Mouse (Mus musculus): ENCODE data around the gene Afm.

The Afm gene

DNA sequence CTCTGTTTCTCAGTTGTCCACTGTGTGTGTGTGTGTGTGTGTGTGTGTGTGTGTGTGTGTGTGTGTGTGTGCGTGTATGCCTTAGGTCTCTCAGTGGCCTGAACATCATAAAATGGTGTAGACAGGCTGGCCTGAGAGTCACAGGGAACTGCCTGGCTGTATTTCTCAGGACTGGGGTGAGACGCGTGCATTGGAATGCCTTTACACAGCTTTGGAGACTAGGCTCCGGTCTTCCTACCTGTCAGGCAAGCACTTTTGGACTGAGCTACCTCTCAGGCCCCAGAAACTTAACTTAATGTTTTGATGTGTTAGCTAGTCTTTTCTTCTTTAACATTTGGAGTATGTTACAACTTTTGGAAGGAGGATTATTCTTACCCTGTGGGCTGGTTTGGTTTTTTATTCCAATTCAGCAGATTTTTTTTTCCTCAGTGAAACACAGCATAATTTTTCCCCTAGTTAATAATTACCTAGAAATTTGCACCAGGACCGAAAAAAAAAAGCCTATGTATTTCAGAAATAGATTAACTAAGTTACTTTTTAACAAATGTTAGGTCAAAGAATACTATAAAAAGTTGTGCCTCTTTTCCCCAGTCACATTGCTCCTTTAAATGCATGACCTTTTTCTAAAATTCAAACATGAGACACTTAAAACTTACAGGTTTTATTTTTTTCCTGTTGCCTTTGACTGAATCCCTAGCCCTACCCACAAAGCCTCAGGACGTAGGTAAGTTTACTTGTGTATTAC is at the start of gene Afm:
Gene Afm (plus strand): TSS at position 577 of the 745 bp plus-strand sequence.
- no peak for DNase-seq (ENCODE audit: extremely low spot score, low read depth, low spot score)

DNA sequence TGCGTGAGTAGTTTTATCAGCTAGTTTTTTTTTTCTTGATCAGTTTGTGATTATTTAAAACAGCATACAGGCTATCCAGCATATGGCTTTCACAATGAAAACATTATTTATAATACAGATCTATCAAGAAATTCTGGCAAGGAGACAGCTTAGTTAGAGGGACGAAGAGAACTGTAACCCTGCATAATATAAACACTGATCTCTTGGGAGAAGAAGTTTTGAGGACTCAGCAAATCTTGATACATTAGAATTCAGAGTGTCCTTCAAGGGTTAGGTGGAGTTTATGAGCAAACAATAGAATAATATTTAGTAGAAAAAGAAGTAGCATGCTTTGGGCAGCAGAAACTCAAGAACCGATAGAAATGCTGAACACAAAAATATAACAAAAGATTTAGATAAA is 47.9 kb upstream of the Afm start:
- no peak for DNase-seq (ENCODE audit: extremely low spot score, low read depth, low spot score)

DNA sequence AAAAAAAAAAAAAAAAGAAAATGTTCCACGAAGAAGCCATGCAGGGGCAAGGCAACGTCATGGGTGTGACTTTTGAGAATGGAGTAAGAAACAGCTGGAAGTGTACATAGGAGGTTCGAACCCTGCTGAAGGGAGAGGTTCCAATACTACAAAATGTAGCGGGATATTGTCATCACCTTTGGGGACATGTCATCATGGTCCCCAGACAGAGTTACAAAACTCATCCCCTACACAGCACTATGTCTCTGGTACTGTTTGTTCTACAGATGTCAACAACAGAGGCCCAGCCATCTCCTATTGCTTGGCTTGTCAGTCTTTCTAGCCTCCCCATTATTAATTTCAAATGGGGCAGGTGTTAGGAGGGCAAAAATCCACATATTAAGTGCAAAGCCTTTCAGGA is 44.8 kb upstream of the Afm start:
- DNase-seq (ENCODE audit: extremely low spot score, low read depth, low spot score), result no peak

DNA sequence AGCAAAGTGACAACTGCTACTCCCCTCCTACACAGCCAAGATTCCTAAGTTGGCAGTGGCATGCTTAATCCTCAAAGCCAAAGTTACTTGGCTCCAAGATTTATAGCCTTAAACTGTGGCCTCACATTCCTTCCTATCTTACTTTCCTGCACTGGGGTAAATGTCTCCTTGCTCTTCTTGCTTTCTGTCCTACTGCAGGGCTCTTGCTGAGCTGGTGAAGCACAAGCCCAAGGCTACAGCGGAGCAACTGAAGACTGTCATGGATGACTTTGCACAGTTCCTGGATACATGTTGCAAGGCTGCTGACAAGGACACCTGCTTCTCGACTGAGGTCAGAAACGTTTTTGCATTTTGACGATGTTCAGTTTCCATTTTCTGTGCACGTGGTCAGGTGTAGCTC is 44.4 kb upstream of the Afm start:
- no peak for DNase-seq (ENCODE audit: extremely low spot score, low read depth, low spot score)

DNA sequence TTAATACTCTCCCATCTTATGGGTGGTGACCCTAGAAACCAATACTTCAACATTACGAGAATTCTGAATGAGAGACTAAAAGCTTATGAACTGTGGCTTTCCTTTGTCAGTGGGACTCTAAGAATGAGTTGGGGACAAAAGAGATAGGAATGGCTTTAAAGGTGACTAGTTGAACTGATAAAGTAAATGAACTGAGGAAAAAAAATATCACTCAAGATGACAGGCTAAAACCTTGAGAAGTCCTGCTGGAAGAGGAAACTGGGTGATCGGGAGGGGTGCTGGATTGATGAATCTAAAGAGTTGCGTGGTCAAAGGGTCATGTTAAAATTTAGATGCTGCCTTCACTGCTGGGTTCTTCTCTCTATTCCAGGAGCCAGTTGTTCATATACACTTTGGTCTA is 42.0 kb upstream of the Afm start:
- DNase-seq (ENCODE audit: extremely low spot score, low read depth, low spot score), result no peak

DNA sequence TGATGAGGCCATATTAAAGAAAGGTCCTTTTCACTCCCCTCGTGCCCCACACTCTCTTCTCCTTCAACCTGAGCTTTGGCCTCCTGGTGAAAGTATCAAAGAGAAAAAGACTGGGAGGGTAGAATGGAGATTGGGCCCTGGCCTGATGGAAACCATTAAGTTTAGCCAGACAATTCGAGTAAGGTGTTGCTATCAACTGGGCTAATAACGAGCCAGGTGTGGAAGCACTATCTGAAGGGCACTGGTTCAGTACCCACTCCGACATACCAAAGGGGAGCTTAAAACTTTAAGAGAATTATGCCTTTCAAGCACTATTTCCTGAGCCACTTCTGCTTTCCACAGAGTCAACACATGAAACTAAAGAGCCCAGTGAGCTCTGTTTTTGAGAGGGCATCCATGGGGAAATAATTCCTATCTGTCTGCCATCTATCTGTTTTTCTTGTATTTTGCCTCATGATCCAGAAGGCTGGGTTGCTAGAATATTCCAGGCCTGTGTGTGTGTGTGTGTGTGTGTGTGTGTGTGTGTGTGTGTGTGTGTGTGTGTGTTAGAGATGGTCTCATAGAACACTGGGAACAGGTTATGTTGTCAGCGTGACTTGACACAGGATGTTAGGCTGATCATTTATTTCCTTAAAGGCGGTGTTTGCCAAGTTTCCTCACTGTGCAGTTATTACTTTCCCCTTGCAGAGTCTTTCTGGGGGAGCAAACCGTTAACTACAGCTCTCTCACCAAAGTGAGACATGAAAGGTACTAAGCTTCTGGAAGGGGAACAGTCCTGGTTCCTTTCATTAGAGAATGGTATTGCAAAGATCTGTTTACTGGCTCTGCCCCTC is 41.2 kb upstream of the Afm start:
- DNase-seq (ENCODE audit: extremely low spot score, low read depth, low spot score), result no peak

DNA sequence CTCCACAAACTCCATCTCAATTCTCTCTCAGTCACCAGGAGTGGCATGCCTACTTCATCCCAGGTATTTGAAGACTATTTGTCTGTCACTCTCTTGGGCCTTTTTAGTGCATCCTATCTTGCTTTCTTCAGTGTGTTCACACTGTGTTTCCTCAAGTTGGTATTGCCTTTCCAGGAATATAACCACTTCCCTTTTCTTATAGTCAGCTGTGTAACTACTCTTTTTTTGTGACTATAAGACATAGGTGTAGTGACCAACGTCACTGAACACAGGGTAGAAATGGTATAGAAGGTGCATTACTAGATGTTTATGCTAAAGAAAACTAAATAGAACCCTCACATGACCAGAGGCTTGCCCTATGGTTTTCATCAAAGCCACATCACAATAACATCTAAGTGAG is 39.8 kb upstream of the Afm start:
- DNase-seq (ENCODE audit: extremely low spot score, low read depth, low spot score), result no peak

DNA sequence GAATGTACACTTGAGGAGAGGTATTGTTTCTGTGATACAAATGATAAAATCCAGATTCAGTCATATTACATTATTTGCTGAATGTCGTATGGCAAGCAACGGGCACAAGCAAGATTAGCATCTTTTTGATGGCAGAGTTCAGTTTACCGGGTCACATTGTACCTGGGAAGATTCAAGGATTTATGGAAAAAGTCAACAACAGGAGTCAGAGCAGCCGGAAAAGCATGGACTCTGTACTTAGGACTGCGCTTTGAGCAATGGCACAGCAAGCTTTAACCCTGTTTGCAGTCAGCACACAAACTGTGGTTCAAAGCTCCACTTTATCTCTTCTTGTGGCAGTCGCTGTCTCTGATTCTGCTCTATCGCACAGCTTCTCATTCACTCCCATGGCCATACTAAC is 33.1 kb upstream of the Afm start:
- no peak for DNase-seq (ENCODE audit: extremely low spot score, low read depth, low spot score)

DNA sequence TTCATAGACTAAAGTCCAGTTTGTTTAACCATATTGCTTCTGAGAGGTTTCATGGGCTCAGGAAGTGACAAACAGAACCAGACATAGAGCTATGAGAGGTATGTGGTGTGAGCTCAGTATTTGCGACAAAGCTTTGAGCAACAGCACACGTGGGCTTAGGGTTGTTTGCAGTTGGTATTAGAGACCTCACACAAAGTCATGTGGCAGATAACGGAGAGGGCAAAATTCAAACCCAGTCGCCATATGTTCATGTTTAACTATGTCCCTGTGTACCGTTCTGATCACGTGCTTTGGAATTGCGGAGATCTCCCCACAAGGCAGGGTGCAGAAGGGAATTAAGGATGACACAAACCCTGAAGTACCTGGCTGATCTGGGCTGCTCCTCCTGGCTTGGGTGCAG is 30.4 kb upstream of the Afm start:
- no peak for DNase-seq (ENCODE audit: extremely low spot score, low read depth, low spot score)

DNA sequence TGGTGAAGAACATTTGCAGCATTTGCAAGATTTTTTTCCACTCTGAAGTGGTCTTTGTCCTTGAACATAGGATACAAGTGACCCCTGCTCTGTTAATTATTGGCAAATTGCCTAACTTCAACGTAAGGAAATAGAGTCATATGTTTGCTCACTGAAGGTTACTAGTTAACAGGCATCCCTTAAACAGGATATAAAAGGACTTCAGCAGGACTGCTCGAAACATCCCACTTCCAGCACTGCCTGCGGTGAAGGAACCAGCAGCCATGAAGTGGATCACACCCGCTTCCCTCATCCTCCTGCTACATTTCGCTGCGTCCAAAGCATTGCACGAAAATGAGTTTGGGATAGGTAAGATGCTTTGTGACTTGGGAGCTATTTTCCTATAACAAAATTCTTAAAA is 28.2 kb upstream of the Afm start, which contains the start of gene Afp:
Gene Afp (plus strand): TSS at position 220 of the 400 bp plus-strand sequence.
- no peak for DNase-seq (ENCODE audit: extremely low spot score, low read depth, low spot score)

DNA sequence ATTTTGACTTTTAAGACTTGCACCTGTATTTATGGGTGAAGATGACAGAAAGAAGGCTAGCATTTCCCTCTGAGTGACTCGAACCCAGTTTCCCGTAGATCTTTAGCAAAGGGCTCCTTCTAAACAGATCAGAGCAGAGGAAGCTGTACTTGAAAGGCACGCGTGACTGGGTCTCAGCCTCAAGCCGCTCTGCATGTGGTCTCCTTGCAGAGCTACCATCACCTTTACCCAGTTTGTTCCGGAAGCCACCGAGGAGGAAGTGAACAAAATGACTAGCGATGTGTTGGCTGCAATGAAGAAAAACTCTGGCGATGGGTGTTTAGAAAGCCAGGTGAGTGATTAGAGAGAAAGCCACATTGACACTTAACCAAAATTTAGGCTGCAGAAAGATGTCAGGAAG is 26.3 kb upstream of the Afm start:
- no peak for DNase-seq (ENCODE audit: extremely low spot score, low read depth, low spot score)

DNA sequence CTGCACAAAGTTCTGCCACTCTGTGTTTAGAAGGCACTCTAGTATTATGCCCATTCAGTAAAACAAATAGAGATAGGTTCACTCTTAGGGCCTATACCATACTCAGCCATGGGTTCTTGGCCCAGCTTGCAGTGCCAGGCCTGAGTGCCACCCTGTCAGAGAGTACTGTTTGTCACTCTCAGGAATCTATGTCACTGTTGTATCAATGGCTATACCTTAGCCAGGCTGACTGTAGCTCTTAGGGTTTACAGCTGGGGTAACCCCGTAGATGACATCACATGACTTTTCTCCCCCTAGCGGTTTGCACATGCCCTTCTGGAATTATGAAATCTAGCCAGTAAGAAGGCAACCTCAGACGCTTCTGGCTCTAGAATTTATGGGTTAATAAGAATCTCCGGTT is 24.4 kb upstream of the Afm start:
- no peak for DNase-seq (ENCODE audit: extremely low spot score, low read depth, low spot score)

DNA sequence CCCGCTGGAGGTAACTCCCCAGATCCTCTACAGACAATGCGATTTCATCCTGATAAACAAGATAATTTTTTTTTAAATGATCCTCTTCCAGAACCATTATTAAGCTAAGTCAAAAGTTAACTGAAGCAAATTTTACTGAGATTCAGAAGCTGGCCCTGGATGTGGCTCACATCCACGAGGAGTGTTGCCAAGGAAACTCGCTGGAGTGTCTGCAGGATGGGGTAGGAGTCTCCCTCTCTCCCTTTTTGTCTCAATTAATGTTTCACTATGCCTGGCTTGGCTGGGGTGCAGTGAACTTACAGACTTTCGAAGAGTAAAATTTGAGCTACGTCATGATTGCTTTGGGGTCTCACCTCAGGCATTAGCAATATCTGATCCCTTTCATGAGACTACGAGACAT is 19.2 kb upstream of the Afm start:
- DNase-seq (ENCODE audit: extremely low spot score, low read depth, low spot score), result no peak

DNA sequence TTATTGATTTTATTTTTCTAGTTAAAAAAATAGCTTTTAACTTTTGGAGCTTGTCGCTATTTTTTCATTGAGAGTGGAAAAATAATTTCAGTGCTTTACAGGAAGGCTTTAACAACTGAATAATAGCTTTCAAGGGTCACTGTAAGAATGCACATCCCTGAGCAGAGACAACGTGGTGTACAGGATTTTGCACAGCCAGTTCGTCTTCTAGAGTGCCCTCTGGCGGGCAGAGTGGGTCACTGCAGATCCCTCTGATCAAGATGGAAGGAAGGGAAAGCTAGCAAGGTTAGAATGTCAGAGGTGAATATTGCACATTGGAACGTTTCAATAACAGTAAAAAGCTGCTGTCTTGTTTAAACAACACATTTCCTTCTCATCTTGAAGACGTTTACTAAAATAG is 18.0 kb upstream of the Afm start:
- peak; percentile 44 for DNase-seq (ENCODE audit: extremely low spot score, low read depth, low spot score)

DNA sequence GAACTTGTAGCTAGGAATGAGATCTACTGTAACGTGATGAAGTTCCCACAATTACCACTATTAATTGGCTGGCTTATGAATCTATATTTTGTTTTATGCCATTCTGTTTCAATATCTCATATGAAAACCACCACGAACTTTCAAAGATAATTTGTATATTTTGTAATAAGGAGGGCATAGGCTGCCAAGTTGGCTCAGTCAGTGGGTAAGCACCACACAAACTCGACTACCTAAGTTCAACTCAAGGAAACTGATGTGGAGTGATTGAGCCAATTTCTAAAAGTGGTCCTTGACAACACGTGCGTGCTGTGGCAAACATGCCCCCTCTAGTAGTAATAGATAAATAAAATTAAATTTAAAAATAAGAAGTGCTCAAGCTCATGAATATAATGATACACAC is 17.0 kb upstream of the Afm start:
- DNase-seq (ENCODE audit: extremely low spot score, low read depth, low spot score), result no peak

DNA sequence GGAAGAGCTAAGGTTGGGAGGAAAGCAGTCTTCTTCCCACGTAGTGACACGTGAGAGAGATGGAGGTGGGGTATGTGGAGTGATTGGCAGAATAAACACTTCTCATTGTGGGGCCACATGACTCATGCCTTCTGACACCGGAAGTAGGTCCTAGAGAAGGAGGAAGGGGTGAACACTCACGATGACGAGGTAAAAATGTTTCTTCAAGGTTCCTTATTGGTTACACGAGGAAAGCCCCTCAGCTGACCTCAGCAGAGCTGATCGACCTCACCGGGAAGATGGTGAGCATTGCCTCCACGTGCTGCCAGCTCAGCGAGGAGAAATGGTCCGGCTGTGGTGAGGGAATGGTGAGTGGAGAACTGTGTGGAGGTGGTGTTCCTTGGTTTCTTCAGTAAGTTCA is 14.0 kb upstream of the Afm start:
- DNase-seq (ENCODE audit: extremely low spot score, low read depth, low spot score), result no peak

DNA sequence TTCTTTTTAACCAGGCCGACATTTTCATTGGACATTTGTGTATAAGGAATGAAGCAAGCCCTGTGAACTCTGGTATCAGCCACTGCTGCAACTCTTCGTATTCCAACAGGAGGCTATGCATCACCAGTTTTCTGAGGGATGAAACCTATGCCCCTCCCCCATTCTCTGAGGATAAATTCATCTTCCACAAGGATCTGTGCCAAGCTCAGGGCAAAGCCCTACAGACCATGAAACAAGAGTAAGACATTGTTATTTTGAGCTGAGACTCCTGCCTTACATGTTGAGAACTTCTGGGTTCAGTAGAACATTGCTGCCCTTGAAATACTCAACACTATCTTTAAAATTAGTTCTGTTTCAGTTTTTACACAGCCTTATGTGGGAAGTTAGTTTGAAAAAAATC is 12.2 kb upstream of the Afm start:
- no peak for DNase-seq (ENCODE audit: extremely low spot score, low read depth, low spot score)

DNA sequence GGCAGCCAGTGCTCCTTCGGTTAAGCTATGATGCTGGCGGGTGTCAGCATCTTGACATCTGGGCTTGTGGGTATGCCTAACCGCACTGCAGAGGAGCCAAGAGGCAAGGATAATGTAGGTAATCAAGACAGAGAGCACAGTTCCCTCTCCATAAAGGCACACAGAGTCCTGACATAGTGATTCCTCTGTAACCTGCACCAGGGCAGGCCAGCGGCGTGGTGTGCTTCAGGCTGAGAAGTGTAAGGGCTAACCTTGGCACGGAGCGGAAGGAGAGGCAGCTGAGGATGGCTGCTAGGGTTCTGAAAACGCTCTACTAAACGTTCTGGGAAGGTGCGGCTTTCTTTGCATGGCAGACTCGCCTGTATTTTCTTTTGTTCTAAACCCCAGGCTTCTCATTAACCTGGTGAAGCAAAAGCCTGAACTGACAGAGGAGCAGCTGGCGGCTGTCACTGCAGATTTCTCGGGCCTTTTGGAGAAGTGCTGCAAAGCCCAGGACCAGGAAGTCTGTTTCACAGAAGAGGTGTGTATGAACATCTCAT is 11.3 kb upstream of the Afm start:
- DNase-seq (ENCODE audit: extremely low spot score, low read depth, low spot score), result no peak

DNA sequence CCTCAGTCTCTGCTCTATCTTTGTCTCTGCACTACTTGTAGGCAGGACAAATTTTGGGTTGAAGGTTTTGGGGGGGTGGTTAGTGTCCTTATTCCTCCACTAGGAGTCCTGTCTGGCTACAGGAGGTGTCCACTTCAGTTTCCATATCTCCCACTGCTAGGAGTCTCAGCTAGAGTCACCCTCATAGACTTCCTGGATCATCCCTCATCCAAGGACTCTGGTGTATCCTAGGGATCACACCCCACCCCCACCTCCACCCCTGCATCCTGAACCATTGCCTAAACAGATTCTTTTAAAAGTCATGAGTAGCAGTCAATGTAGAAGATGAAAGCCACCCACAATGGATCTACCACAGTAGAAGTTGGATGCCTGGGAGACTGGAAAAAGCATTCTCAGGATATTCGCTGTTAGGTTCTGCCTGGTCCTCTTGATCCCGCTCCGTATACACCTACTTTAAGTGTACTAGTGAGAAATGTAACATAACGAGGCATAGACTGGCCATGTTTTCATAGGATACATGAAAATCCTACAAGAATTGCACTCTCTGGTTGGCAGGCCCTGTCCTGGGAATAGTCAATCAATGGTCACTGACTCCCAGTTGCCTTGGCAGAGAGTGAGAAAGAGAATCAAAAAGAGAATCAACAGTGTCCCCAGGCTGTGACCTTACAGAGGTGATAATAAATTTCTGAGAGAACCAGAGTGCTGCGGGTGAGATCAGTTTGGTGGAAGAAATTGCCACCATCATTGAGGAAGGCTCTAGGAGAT is 8.7 kb upstream of the Afm start:
- no peak for DNase-seq (ENCODE audit: extremely low spot score, low read depth, low spot score)

DNA sequence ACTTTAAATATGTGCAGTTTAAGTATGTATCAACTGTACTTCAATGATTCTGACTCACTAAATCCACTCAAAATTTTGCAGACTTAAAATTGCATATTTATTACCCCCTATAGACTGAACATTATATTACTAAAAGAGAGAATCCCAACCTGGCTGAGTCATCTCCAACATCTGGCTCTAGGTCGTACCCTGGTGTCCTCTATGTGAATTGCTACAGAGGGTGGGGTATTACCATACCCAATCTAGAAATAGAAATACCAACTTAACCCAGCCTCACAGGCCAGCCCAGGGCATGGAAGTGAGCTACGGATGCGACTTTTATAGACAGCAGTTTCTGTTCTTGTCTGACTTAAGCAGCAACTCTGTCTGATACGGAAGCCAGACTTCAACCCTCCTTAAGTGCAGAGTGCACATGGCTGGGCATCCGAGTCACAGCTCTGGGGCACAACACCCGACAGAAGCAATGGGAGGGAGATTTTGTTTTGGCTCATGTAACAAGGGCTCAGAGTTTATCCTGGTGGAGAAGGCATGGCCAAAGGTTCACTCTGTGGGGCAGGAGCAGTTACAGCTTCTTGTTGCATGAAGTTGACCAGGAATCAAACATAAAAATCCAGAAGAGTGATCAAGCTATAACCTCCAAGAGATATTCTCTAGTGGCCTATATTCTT is 6.3 kb upstream of the Afm start:
- no peak for DNase-seq (ENCODE audit: extremely low spot score, low read depth, low spot score)

DNA sequence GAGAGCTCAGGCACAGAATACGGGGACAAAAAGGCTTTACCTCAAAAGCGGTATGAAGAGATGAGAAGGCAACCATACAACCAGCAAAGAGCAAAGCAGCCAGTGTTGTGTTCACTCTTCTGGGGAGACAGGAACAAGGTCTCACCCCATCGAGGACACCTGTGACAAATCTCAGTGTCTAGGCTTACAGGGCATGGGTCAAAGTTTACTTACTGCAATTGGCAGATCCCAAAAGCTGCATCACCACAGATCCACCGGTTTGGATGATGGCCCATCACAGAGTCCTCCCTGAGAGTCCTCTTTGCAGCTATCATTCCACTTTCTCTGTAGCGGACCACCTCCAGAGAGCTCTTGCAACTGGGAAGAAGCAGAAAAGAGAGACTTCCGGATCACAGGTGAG is 3.2 kb upstream of the Afm start:
- DNase-seq (ENCODE audit: extremely low spot score, low read depth, low spot score), result no peak
